Comparison of ENCODE assay signal across 23 mouse cellular contexts in the genomic region with DNA sequence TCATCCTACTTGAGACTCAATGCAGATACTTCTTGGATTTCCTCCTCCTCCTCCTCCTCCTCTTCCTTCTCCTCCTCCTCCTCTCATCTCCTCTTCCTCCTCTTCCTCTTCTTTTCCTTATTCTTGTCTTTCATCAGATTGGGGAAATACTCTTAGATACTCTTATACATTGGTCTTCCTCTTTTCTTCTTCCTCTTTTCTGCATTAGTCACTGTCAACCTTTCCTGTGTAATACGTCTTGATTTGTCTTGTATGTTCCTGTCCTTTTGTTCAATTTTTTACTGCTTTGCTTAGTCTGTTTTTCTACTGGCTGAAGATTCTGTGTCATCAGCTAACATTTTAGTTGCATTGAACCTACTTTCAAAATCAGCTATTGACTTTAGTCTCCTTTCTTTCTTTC.
DNase-seq lines count a peak whose midpoint lies in the region; ATAC-seq lines count a peak whose summit lies in the region.
"Had no signal": no experiment of that assay in that cellular context is flagged by ENCODE, and none has a peak within 500 bp of the region (broad histone marks: within the 10 kb centered on the region; RNA-seq: fewer than 3 reads in every experiment).

No protein-coding gene starts in this region.

- no peaks in the 10 kb centered on the region for H3K36me3 ChIP-seq in forebrain, embryonic 10.5 days (replicated peaks)
- H3K36me3 ChIP-seq: embryonic facial prominence, embryonic 15.5 days; forebrain, embryonic 15.5 days; G1E; heart, embryonic 10.5 days; hindbrain, embryonic 15.5 days had no signal

- intact Hi-C loops in heart, postnatal 14 days (cut with DNase I) = no loop called here

- peak; percentile 84 for ATAC-seq in common myeloid progenitor, adult 5-6 weeks (replicated peaks; ENCODE audit: low read depth, poor library complexity, severe bottlenecking)
- peak; percentile 89 for ATAC-seq in megakaryocyte progenitor cell, adult 5-6 weeks (replicated peaks; ENCODE audit: poor library complexity)
- ATAC-seq: activated CD4-positive, CD25-positive, alpha-beta regulatory T cell, adult 4 months; forebrain, embryonic 15.5 days; inflammation-experienced regulatory T-cells, adult 6 months; Patski had no signal

- no peaks in the 10 kb centered on the region for H3K9me3 ChIP-seq in forebrain, embryonic 10.5 days
- H3K9me3 ChIP-seq: embryonic facial prominence, embryonic 15.5 days; forebrain, embryonic 15.5 days; G1E; heart, embryonic 10.5 days; hindbrain, embryonic 15.5 days had no signal

- 94% methylated on average over 1 of the region's 1 CpGs for WGBS in forebrain, embryonic 10.5 days

- H3K27ac ChIP-seq in forebrain, embryonic 10.5 days = no peak overlapping the region
- H3K27ac ChIP-seq: embryonic facial prominence, embryonic 15.5 days; forebrain, embryonic 15.5 days; heart, embryonic 10.5 days; hindbrain, embryonic 15.5 days had no signal

- no peak overlapping the region for H3K4me3 ChIP-seq in forebrain, embryonic 10.5 days
- H3K4me3 ChIP-seq: embryonic facial prominence, embryonic 15.5 days; erythroblast, embryonic 14.5 days; forebrain, embryonic 15.5 days; heart, embryonic 10.5 days; hindbrain, embryonic 15.5 days had no signal

- H3K27me3 ChIP-seq in forebrain, embryonic 10.5 days (ENCODE audit: poor library complexity, severe bottlenecking) = no peaks in the 10 kb centered on the region
- H3K27me3 ChIP-seq: embryonic facial prominence, embryonic 15.5 days; forebrain, embryonic 15.5 days; hindbrain, embryonic 15.5 days had no signal

- DNase-seq in A20 (ENCODE audit: low read depth, low spot score) = peak; percentile 14
- no peak for DNase-seq in thymus, adult 18-20 months
- DNase-seq in forebrain, embryonic 10.5 days (ENCODE audit: extremely low spot score, low spot score) = no peak
- DNase-seq in embryo, embryonic 9.5 days (ENCODE audit: extremely low spot score) = no peak
- DNase-seq in heart, postnatal 14 days = no peak
- DNase-seq: adrenal gland, postnatal 14 days; cerebellum, adult 11-12 months; cerebellum, adult 9-10 months; cerebellum, postnatal 36 days; gastrocnemius, postnatal 36 days; heart, adult 18-20 months; heart, postnatal 10 days had no signal

- H3K4me1 ChIP-seq in forebrain, embryonic 10.5 days = peaks cover 14% of the 10 kb centered on the region
- H3K4me1 ChIP-seq: embryonic facial prominence, embryonic 15.5 days had no signal
